Mouse (Mus musculus): Measurements from ENCODE around the gene Foxo6. TPM values are rescaled to one million over a fixed set of nuclear protein-coding genes. Genes with fewer than 3 reads are reported as not detected.

The Foxo6 gene
- 0.28 and 0.34 TPM in 2 replicates for total RNA-seq (2023)

GRCm38 (mm10) chr4:120287290-120288111, at the start of gene Foxo6:
Foxo6 (minus strand) TSS chr4:120287349.

Other genes starting within 250 kb of the Foxo6 start
- gene AL607142.1, start 222.4 kb downstream of the Foxo6 start, total RNA-seq (2023): not detected in 2 replicates
- gene Edn2, start 126.1 kb downstream of the Foxo6 start, total RNA-seq (2023): not detected in 2 replicates
- gene Scmh1, start 117.9 kb upstream of the Foxo6 start, total RNA-seq (2023): 17.5 and 25.4 TPM in 2 replicates
- not detected in 2 replicates for gene Slfnl1, start 244.9 kb upstream of the Foxo6 start, total RNA-seq (2023)